Mouse (Mus musculus) lung, embryonic 16.5 days (tissue): Measurements from ENCODE around the gene Madd. TPM values are rescaled to one million over a fixed set of nuclear protein-coding genes. Genes with fewer than 3 reads are reported as not detected.
A peak's percentile ranks its signal among the peaks of the same experiment; 100 is the strongest.

Experiments used
- ATAC-seq: fragments of 200-750 bp; cut with Nextera tagmentation; 2 replicates; pipeline ENCODE4 v1.8.0; 2017; ENCODE audit warnings: low read depth, mild to moderate bottlenecking, moderate library complexity
- H3K27ac ChIP-seq: fragments of 300-500 bp; sonication (generic); 2 replicates; pipeline ENCODE4 v1.5.1; 2014; ENCODE audit warnings: mild to moderate bottlenecking, control low read depth, low read length
- H3K27me3 ChIP-seq: fragments of 300-500 bp; sonication (generic); 2 replicates; pipeline ENCODE4 v1.6.1; 2014; ENCODE audit warnings: low read depth, low read length, mixed read lengths; ENCODE audit not compliant: control insufficient read depth, insufficient read depth
- H3K36me3 ChIP-seq: fragments of 300-500 bp; sonication (generic); 2 replicates; pipeline ENCODE4 v1.6.1; 2014; ENCODE audit warnings: low read length; ENCODE audit not compliant: control insufficient read depth, insufficient read depth
- H3K4me1 ChIP-seq: fragments of 300-500 bp; sonication (generic); replicated peaks from 2 replicates; pipeline ENCODE4 v1.6.1; 2014; ENCODE audit warnings: low read length, mixed read lengths; ENCODE audit not compliant: control insufficient read depth, insufficient read depth
- H3K4me2 ChIP-seq: fragments of 300-500 bp; sonication (generic); 2 replicates; pipeline ENCODE4 v1.6.1; 2014; ENCODE audit warnings: low read depth, low read length, control low read depth
- H3K4me3 ChIP-seq: fragments of 300-500 bp; sonication (generic); 2 replicates; pipeline ENCODE4 v1.5.1; 2014; ENCODE audit warnings: mild to moderate bottlenecking, low read length, control low read depth
- H3K9ac ChIP-seq: fragments of 300-500 bp; sonication (generic); 2 replicates; pipeline ENCODE4 v1.6.1; 2014; ENCODE audit warnings: low read length, control low read depth
- H3K9me3 ChIP-seq: fragments of 300-500 bp; sonication (generic); 2 replicates; pipeline ENCODE4 v1.6.1; 2016; ENCODE audit warnings: low read length; ENCODE audit not compliant: control insufficient read depth
- WGBS: fragments of 180-500 bp; shearing (Covaris S2); extraction: QIAGEN DNeasy Blood & Tissue Kit; methylation state at CpG from one replicate; pipeline ENCODE4 v1.1.7; 2014; 5-methylcytosine and 5-hydroxymethylcytosine counted together
- polyA plus RNA-seq: library from polyadenylated mRNA; unstranded; fragments of >200 nt; fragmentation: Nextera tagmentation; extraction: Ambion mirVana; gene quantifications from 2 replicates; pipeline ENCODE4 v1.2.1, GENCODE M21; 2015

Madd gene
- polyA plus RNA-seq, 1 experiment from 2014 or later: 10.4 TPM

DNA sequence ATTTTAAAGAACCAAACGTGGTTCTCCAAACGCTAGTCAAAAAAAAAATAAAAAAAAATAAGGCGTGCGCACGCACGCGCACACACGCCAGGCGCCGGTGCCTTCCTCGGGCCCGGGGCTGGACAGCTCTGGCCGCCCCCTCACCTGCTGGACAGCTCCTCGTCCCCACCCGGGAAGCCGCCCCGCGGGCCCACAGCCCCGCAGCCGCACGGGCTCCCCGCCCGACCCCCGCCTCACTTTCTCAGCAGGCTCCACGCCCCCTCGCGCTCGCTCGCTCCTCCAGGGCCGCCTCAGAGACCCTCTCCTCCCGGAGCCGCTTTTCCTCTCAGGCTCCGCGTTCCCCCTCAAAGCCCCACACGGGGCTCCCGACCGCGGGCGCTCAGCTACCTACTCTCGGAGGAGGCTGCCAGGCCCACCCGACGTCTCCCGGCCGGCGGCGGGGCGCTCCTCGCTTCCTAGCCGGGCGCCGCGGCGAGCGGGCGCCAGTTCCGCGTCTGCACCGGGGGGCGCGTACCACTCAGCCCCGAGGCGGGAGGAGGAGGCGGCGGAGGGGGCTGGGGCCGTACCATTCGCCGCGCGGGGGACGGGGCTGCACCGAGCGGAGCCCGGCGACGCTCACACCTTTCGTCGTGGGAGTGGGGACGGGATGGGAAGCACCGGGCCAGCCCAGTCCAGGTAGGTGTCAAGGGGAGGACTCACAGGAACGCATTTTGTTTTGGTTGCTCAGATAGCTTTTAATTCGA is 1.1 kb downstream of the Madd start:
- Histone ChIP-seq H3K27me3 (no peaks in the 10 kb centered on the region), H3K9ac (peak overlapping the region; percentile 72), H3K27ac (peak overlapping the region; percentile 73), H3K4me1 (peaks cover 9% of the 10 kb centered on the region), H3K4me2 (peak overlapping the region; percentile 82), H3K4me3 (peak overlapping the region; percentile 94), H3K9me3 (no peaks in the 10 kb centered on the region), H3K36me3 (no peaks in the 10 kb centered on the region; the same call in 1 of the 2 replicates)
- under 1% methylated on average over 76 of the region's 81 CpGs for WGBS
- peak; percentile 93 for ATAC-seq

- peak overlapping the region; percentile 94 for H3K4me3 ChIP-seq
- no peaks in the 10 kb centered on the region for H3K27me3 ChIP-seq
- 13% methylated on average over 8 of the region's 8 CpGs for WGBS
- peak overlapping the region; percentile 72 for H3K9ac ChIP-seq
- peaks cover 9% of the 10 kb centered on the region for H3K4me1 ChIP-seq
- no peaks in the 10 kb centered on the region for H3K9me3 ChIP-seq
- peak overlapping the region; percentile 82 for H3K4me2 ChIP-seq
- no peaks in the 10 kb centered on the region; the same call in 1 of the 2 replicates for H3K36me3 ChIP-seq
- H3K27ac ChIP-seq: no peak overlapping the region
- ATAC-seq: no peak
These were observed 1.6 kb downstream of the Madd start for GRCm38 (mm10) chr2:91182016-91182404.

- no peaks in the 10 kb centered on the region for H3K27me3 ChIP-seq
- peaks cover 9% of the 10 kb centered on the region for H3K4me1 ChIP-seq
- no peak overlapping the region for H3K4me2 ChIP-seq
- no peaks in the 10 kb centered on the region; the same call in 1 of the 2 replicates for H3K36me3 ChIP-seq
- H3K9ac ChIP-seq: no peak overlapping the region
- no peak overlapping the region for H3K27ac ChIP-seq
- ATAC-seq: no peak
- H3K9me3 ChIP-seq: no peaks in the 10 kb centered on the region
- 66% methylated on average over 5 of the region's 5 CpGs for WGBS
- no peak overlapping the region for H3K4me3 ChIP-seq
These were observed 2.9 kb downstream of the Madd start for GRCm38 (mm10) chr2:91180706-91181105.

DNA sequence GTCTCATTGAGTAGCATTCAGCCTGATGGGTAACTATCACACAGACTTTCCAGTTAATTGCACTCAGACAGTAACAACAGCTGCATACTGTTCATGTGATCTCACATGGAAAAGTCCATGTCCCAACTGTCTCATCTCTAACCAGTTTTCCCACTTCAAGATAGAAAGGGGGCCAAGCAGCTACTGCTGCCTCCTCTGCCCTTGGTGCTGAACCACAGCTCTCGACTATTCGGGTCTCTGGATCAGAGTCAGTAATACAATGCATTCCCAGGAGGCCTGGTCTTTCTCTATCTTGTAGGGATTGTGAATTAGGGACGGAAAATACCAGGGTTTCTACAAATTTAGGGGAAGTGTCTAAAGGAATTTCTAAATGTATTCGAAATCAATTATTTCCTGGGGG is 3.8 kb downstream of the Madd start:
- H3K36me3 ChIP-seq: no peaks in the 10 kb centered on the region
- 37% methylated on average over 4 of the region's 4 CpGs for WGBS

DNA sequence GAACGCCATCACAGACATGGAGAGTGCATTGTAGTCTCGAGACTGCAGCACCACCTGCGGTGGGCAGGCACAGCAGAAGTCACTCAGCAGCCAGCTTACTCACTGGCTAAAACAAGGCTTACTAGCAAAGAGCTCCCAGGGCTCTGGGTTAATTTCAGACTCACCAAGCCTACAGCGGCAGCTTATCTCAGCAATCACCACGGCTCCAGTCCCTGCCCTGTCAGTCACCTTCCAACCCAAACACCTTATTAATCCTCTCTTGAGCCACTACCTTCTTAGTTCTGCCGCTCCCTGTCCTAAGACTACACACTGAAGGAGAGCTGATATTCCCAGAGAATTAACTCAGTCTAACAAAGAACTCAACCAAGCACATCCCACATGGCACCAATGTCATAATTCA is 7.4 kb downstream of the Madd start:
- H3K27me3 ChIP-seq: no peaks in the 10 kb centered on the region
- WGBS: 52% methylated on average over 6 of the region's 6 CpGs
- H3K9ac ChIP-seq: no peak overlapping the region
- H3K4me1 ChIP-seq: no peaks in the 10 kb centered on the region
- H3K9me3 ChIP-seq: no peaks in the 10 kb centered on the region
- no peak overlapping the region for H3K4me2 ChIP-seq
- peaks cover 10% of the 10 kb centered on the region for H3K36me3 ChIP-seq
- no peak overlapping the region for H3K27ac ChIP-seq
- no peak for ATAC-seq
- H3K4me3 ChIP-seq: no peak overlapping the region

More for the DNA sequence above, 3.8 kb downstream of the Madd start:
- Histone ChIP-seq H3K27ac (no peak overlapping the region), H3K4me3 (no peak overlapping the region), H3K27me3 (no peaks in the 10 kb centered on the region), H3K4me2 (no peak overlapping the region), H3K9ac (no peak overlapping the region), H3K4me1 (peaks cover 9% of the 10 kb centered on the region), H3K9me3 (no peaks in the 10 kb centered on the region)
- no peak for ATAC-seq

DNA sequence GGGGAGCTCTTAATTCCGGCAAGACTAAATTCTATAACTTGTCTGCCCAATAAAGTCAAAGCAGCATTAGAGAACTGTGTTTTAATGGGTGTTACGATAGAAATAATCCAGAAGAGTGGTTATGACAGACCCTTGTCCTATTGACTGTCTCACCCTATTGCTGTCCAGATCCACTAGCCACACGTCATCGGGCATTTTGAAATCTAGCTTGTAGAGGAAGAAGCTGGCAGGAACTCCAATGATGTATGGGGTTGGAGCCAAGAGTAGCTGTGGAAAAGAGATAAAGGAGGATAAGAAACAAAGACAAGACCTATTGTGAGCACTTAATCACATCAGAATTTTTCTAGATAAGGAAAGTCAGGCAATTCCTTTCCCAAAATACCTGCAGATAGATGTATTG is 8.1 kb downstream of the Madd start:
- WGBS: 77% methylated on average over 4 of the region's 4 CpGs

DNA sequence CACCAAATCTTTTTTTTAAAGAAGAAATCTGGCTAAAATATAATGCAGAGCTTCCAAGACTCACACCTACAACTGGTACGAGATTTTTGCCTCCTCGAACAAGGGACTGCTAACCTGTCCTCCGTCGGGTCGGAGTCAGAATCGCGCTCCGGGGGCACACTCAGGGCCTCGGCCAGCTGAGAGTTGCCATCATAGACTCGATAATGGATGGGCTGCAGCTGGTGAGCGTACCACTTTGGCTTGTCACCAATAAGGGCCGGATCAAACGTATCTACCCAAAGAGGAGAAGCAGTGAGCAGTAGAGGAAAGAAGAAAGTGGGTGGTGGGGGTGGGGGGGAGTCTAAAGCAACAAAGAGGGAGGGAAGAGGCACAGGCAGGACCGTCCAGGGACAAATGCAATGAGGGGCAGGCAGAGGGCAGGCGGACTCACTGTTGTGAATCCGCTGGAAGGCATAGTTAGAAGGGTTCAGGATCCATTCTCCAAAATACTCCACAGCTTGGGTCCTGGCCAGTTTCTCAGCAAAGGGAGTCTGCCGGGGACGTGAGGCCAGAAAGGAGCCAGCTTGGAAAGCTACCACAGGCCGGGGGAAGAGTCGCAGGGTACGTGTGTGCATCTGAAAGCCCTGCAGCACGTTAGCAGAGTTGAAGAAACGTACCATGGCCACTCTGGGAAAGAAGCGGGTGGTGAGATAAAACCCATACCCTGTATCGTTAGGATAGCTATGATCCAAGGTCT is 13.9 kb downstream of the Madd start:
- H3K27me3 ChIP-seq: no peaks in the 10 kb centered on the region
- WGBS: 51% methylated on average over 25 of the region's 25 CpGs
- H3K9me3 ChIP-seq: no peaks in the 10 kb centered on the region
- H3K4me1 ChIP-seq: 0 out of 2 replicates have a peak, but pooled peaks cover 2% of the 10 kb centered on the region
- H3K27ac ChIP-seq: peak overlapping the region; percentile 33
- peak; percentile 84 for ATAC-seq
- H3K36me3 ChIP-seq: peaks cover 21% of the 10 kb centered on the region
- no peak overlapping the region for H3K9ac ChIP-seq
- no peak overlapping the region for H3K4me3 ChIP-seq
- H3K4me2 ChIP-seq: no peak overlapping the region

More for the DNA sequence above, 8.1 kb downstream of the Madd start:
- Histone ChIP-seq H3K27ac (no peak overlapping the region), H3K4me2 (no peak overlapping the region), H3K4me3 (no peak overlapping the region), H3K9ac (no peak overlapping the region), H3K27me3 (no peaks in the 10 kb centered on the region), H3K4me1 (0 out of 2 replicates have a peak, but pooled peaks cover 1% of the 10 kb centered on the region), H3K9me3 (no peaks in the 10 kb centered on the region), H3K36me3 (peaks cover 11% of the 10 kb centered on the region)
- ATAC-seq: no peak

DNA sequence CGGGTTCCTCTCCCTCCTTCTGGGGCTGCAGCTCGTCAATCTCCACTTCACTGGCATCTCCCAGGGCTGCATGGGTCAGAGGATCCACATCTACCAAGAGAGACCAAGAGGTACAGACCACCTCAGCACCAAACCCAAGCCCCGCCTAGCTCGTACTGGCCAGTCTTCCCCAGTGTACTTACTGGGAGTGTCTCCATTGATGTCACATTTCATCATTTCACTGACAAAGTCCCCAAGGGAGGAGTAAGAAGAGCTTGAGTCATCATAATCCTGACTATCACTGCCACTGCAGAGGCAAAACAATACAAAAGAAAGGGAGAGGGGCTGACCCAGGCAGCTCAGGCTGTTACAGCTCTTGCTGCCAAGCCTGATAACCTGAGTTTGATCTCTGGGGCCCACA is 16.0 kb downstream of the Madd start:
- ATAC-seq: no peak

GRCm38 (mm10) chr2:91164991-91165390 is 18.6 kb downstream of the Madd start:
- peaks cover 7% of the 10 kb centered on the region; the same call in 1 of the 2 replicates for H3K4me1 ChIP-seq
- 77% methylated on average over 6 of the region's 6 CpGs for WGBS
- ATAC-seq: no peak

More for the DNA sequence above, 16.0 kb downstream of the Madd start:
- H3K4me2 ChIP-seq: no peak overlapping the region
- 69% methylated on average over 4 of the region's 4 CpGs for WGBS
- no peak overlapping the region for H3K4me3 ChIP-seq
- no peaks in the 10 kb centered on the region for H3K27me3 ChIP-seq
- no peaks in the 10 kb centered on the region for H3K9me3 ChIP-seq
- peaks cover 14% of the 10 kb centered on the region for H3K36me3 ChIP-seq
- H3K27ac ChIP-seq: no peak overlapping the region
- 0 out of 2 replicates have a peak, but pooled peaks cover 2% of the 10 kb centered on the region for H3K4me1 ChIP-seq
- H3K9ac ChIP-seq: no peak overlapping the region

More at GRCm38 (mm10) chr2:91164991-91165390, 18.6 kb downstream of the Madd start:
- H3K27me3 ChIP-seq: no peaks in the 10 kb centered on the region
- H3K9ac ChIP-seq: no peak overlapping the region
- H3K36me3 ChIP-seq: peaks cover 8% of the 10 kb centered on the region
- no peak overlapping the region for H3K4me2 ChIP-seq
- no peak overlapping the region for H3K27ac ChIP-seq
- H3K9me3 ChIP-seq: no peaks in the 10 kb centered on the region
- no peak overlapping the region for H3K4me3 ChIP-seq
